Mouse (Mus musculus): Measurements from ENCODE around the gene Elavl3. TPM values are rescaled to one million over a fixed set of nuclear protein-coding genes. Genes with fewer than 3 reads are reported as not detected.

Elavl3 gene
- total and polyA plus RNA-seq, 3 experiments, result 0.15 to 1.1 TPM; not detected in 1

GRCm38 (mm10) chr9:22089986-22090385 is 38.2 kb upstream of the Elavl3 start:
- Histone ChIP-seq H3K9ac (ENCODE audit: control insufficient read depth, low read depth, low read length, poor library complexity, severe bottlenecking) (no peak overlapping the region), H3K36me3 (ENCODE audit: control insufficient read depth in 1 of 2, insufficient read depth in 2 of 2, low read length in 2 of 2) (peaks cover 0 to 7% of the 10 kb centered on the region in 2 experiments; a peak in 2 of 4 replicates), H3K27ac (ENCODE audit: control insufficient read depth, low read depth, low read length) (no peak overlapping the region), H3K4me3 (ENCODE audit: control insufficient read depth in 1 of 2, insufficient read depth in 1 of 2, low read depth in 2 of 2, low read length in 2 of 2) (no peak overlapping the region), H3K9me3 (replicated peaks; ENCODE audit: insufficient read depth, low read length) (no peaks in the 10 kb centered on the region), H3K79me2 (ENCODE audit: control insufficient read depth, insufficient read depth, low read length, poor library complexity) (peaks cover 3% of the 10 kb centered on the region; the same call in 1 of the 2 replicates), H3K4me1 (ENCODE audit: control insufficient read depth in 1 of 2, insufficient read depth in 2 of 2, low read length in 2 of 2) (peaks cover 3 to 5% of the 10 kb centered on the region in 2 experiments; a peak in 3 of 4 replicates), H3K27me3 (ENCODE audit: control insufficient read depth in 1 of 2, insufficient read depth in 2 of 2, low read length in 2 of 2) (no peaks in the 10 kb centered on the region)
- no peak for TF ChIP-seq GATA1 (IDR thresholded peaks at IDR 0.05; ENCODE audit: low read depth, low read length)
- no peak for TF ChIP-seq TBP (IDR thresholded peaks at IDR 0.05; ENCODE audit: low read depth, low read length)
- no peak for TF ChIP-seq BHLHE40 (IDR thresholded peaks at IDR 0.05; ENCODE audit: borderline replicate concordance, low read depth, low read length)
- TF ChIP-seq CTCF (IDR thresholded peaks at IDR 0.05 in 2 of 3, conservative IDR thresholded peaks at IDR 0.05 in 1 of 3; ENCODE audit: control insufficient read depth in 1 of 3, insufficient read depth in 1 of 3, low read depth in 2 of 3, low read length in 3 of 3, poor library complexity in 1 of 3, severe bottlenecking in 1 of 3), result no peak
- TF ChIP-seq ZMIZ1 (IDR thresholded peaks at IDR 0.05; ENCODE audit: low read depth, low read length), result no peak
- TF ChIP-seq UBTF (IDR thresholded peaks at IDR 0.05; ENCODE audit: borderline replicate concordance, insufficient read depth, low read depth, low read length), result no peak
- TF ChIP-seq KAT2A (conservative IDR thresholded peaks at IDR 0.05; ENCODE audit: low read depth, low read length), result no peak
- no peak for DNase-seq (ENCODE audit: low read depth, low spot score)

- Histone ChIP-seq H3K4me3 (ENCODE audit: control insufficient read depth in 1 of 2, insufficient read depth in 1 of 2, low read depth in 2 of 2, low read length in 2 of 2) (no peak overlapping the region), H3K79me2 (ENCODE audit: control insufficient read depth, insufficient read depth, low read length, poor library complexity) (peaks cover 8% of the 10 kb centered on the region; the same call in 1 of the 2 replicates), H3K27ac (ENCODE audit: control insufficient read depth, low read depth, low read length) (no peak overlapping the region), H3K4me1 (ENCODE audit: control insufficient read depth in 1 of 2, insufficient read depth in 2 of 2, low read length in 2 of 2) (peaks cover 6 to 9% of the 10 kb centered on the region in 2 experiments), H3K27me3 (ENCODE audit: control insufficient read depth in 1 of 2, insufficient read depth in 2 of 2, low read length in 2 of 2) (no peaks in the 10 kb centered on the region), H3K36me3 (ENCODE audit: control insufficient read depth in 1 of 2, insufficient read depth in 2 of 2, low read length in 2 of 2) (peaks cover 0 to 9% of the 10 kb centered on the region in 2 experiments; a peak in 2 of 4 replicates), H3K9me3 (replicated peaks; ENCODE audit: insufficient read depth, low read length) (no peaks in the 10 kb centered on the region), H3K9ac (ENCODE audit: control insufficient read depth, low read depth, low read length, poor library complexity, severe bottlenecking) (no peak overlapping the region)
- DNase-seq (ENCODE audit: low read depth, low spot score), result no peak
- TF ChIP-seq JUND (IDR thresholded peaks at IDR 0.05; ENCODE audit: low read depth, low read length) (no peak), TBP (IDR thresholded peaks at IDR 0.05; ENCODE audit: low read depth, low read length) (no peak), RAD21 (IDR thresholded peaks at IDR 0.05; ENCODE audit: low read depth, low read length) (no peak), MYC (IDR thresholded peaks at IDR 0.05; ENCODE audit: low read depth, low read length) (no peak), MYB (IDR thresholded peaks at IDR 0.05; ENCODE audit: low read depth, low read length) (no peak), CHD2 (IDR thresholded peaks at IDR 0.05; ENCODE audit: low read length) (no peak), CTCF (IDR thresholded peaks at IDR 0.05 in 2 of 3, conservative IDR thresholded peaks at IDR 0.05 in 1 of 3; ENCODE audit: control insufficient read depth in 1 of 3, insufficient read depth in 1 of 3, low read depth in 2 of 3, low read length in 3 of 3, poor library complexity in 1 of 3, severe bottlenecking in 1 of 3) (peak in 1 of 3 experiments; percentile 9; a peak in 1 of 6 replicates), CHD1 (IDR thresholded peaks at IDR 0.05; ENCODE audit: low read depth, low read length) (no peak)
These were observed 37.5 kb upstream of the Elavl3 start for GRCm38 (mm10) chr9:22089281-22089680.

- Histone ChIP-seq H3K27ac (ENCODE audit: control insufficient read depth, low read depth, low read length) (no peak overlapping the region), H3K4me3 (ENCODE audit: control insufficient read depth in 1 of 2, insufficient read depth in 1 of 2, low read depth in 2 of 2, low read length in 2 of 2) (no peak overlapping the region), H3K9ac (ENCODE audit: control insufficient read depth, low read depth, low read length, poor library complexity, severe bottlenecking) (no peak overlapping the region), H3K4me1 (ENCODE audit: control insufficient read depth in 1 of 2, insufficient read depth in 2 of 2, low read length in 2 of 2) (peaks cover 6 to 11% of the 10 kb centered on the region in 2 experiments), H3K27me3 (ENCODE audit: control insufficient read depth in 1 of 2, insufficient read depth in 2 of 2, low read length in 2 of 2) (no peaks in the 10 kb centered on the region), H3K9me3 (replicated peaks; ENCODE audit: insufficient read depth, low read length) (no peaks in the 10 kb centered on the region), H3K79me2 (ENCODE audit: control insufficient read depth, insufficient read depth, low read length, poor library complexity) (peaks cover 10% of the 10 kb centered on the region), H3K36me3 (ENCODE audit: control insufficient read depth in 1 of 2, insufficient read depth in 2 of 2, low read length in 2 of 2) (peaks cover 0 to 9% of the 10 kb centered on the region in 2 experiments; a peak in 2 of 4 replicates)
- peak; percentile 52 for DNase-seq (ENCODE audit: low read depth, low spot score)
- TF ChIP-seq GATA1 (IDR thresholded peaks at IDR 0.05; ENCODE audit: low read depth, low read length) (peak; percentile 50; the same call in 1 of the 2 replicates), MXI1 (IDR thresholded peaks at IDR 0.05; ENCODE audit: low read depth, low read length) (no peak)
These were observed 35.3 kb upstream of the Elavl3 start for GRCm38 (mm10) chr9:22087034-22087618.

Data from MEL (cell line).